Mouse (Mus musculus): Measurements from ENCODE around the gene Utp3. TPM values are rescaled to one million over a fixed set of nuclear protein-coding genes. Genes with fewer than 3 reads are reported as not detected.

The Utp3 gene
- total RNA-seq, 2 experiments from 2014 or later = 23.8 to 25.0 TPM

DNA sequence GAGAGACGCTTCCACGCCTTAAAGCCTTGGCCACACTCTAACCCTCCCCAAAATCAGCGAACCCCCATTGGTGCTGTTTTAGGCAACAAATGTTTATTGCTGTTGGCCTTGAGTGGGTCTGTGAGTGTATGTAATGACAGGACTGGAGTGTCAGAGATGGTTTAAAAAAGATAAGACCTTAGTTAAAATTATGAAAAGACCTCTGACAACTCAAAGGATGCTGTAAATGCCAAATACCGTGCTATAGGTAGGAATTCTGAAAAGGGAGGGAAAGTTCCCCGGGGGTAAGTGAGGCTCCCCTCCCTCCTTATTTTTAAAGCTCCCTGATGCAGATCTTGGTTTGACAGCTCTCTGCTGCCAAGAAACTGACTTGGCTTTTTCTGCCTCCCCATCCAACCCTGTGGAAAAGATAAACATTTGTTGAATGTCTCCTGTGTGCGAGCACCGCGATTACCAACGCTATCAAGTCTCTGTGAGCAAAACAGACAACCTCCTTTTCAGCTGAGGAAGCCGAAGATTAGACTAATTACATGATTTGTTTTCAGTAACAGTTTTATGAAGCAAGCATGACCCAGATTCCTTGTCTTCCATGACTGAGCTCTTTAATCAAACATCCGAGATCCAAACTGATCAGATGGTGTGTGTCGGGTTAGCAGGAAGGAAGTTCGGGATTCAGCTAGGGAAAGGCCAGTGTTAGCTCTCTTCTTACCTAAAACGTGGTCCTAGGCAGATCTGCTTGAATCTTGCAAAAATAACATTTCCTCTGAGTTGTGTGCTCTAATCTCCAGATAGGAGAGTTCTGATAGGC is 12.0 kb downstream of the Utp3 start:
- intact Hi-C loops (cut with DNase I) = loop anchor here (2.0 kb wide), 1 partner anchor 17 kb away; no protein-coding TSS in a partner anchor
- no peak for DNase-seq (ENCODE audit: low spot score in 2 of 2)

DNA sequence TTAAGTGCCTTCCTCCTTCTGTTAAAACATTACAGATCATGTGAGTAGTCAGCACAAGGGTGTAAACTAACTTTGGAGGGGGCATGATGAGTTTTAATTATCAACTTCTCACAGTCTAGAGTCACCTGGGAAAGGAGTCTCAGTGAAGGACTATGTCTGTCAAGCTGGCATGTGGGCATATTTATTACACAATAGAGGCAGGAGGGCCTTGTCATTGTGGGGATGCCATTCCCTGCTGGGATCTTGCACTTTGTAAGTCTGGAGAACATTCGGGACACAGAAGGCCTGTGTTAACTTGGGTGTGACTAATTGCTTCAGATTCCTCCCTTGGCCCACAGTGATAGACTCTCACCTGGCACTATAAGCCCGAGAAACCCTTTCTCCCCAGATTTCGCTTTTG is 15.3 kb downstream of the Utp3 start:
- intact Hi-C loops (cut with DNase I) = no loop called here
- no peak for DNase-seq (ENCODE audit: low spot score in 2 of 2)

GRCm38 (mm10) chr5:88574829-88575228 is 20.6 kb downstream of the Utp3 start:
- DNase-seq (ENCODE audit: low spot score in 2 of 2) = no peak
- intact Hi-C loops (cut with DNase I) = no loop called here

- no peak for DNase-seq (ENCODE audit: low spot score in 2 of 2)
- intact Hi-C loops (cut with DNase I) = no loop called here
These were observed 21.5 kb downstream of the Utp3 start for GRCm38 (mm10) chr5:88575506-88576338.

- no peak for DNase-seq (ENCODE audit: low spot score in 2 of 2)
- intact Hi-C loops (cut with DNase I) = no loop called here
These were observed 26.4 kb downstream of the Utp3 start for GRCm38 (mm10) chr5:88580681-88581080.

DNA sequence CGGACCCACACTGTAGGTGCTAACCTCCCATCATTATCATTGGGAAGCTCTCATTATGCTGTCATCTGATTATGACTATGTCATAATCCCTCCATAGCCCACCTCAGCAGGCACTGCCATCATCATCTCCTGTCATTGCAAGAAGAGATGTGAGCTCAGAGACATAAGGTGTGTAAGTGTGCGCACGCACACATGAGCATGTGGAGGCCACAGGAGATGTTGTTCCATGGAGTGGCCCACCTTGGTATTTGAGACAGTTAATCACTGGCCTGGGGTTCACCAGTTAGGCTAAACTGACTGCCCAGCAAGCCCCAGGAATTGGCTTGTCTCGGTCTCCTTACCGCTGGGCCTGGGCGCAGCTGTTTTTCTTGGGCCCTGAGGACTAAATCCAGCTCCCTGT is 27.1 kb downstream of the Utp3 start:
- intact Hi-C loops (cut with DNase I) = no loop called here
- no peak for DNase-seq (ENCODE audit: low spot score in 2 of 2)

DNA sequence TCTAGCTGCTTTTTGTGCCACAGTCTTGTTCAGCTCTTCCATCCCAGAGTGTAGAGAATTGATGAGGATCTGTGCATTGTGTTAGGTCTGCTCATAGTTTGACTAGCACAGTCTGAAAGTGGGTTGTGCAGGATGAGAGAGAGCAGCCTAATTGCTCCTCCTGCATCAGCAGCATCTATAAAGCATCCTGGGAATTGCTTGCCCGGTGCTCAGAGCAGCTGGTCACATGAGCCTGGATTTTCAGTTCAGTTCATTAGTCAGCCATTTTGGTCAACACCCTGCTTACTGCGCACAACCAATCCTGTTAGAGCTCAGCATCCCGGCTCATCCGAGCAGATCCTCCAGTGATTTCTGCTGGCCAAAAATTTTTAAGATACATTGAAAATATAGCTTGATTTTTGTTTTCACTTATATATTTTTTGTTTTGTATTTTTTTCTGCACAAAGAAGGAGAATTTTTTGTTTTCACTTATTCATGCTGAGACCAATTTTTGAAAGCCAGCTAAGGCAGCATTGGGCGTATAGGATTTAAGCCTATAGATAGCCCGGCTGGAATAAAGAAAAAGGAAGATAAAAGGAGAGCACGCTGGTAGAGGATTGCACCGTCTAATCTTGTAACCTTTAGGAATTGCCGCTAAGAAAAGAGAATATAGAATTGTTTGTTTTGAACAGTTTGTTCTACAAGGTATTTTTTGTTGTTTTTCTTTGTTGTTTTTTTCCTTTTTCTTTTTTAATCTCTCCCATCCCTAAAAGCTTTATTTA is 29.2 kb downstream of the Utp3 start:
- DNase-seq (ENCODE audit: low spot score in 2 of 2) = peak; percentile 90 to 98
- intact Hi-C loops (cut with DNase I) = loop anchor here (2.0 kb wide), 1 partner anchor 17 kb away; no protein-coding TSS in a partner anchor

DNA sequence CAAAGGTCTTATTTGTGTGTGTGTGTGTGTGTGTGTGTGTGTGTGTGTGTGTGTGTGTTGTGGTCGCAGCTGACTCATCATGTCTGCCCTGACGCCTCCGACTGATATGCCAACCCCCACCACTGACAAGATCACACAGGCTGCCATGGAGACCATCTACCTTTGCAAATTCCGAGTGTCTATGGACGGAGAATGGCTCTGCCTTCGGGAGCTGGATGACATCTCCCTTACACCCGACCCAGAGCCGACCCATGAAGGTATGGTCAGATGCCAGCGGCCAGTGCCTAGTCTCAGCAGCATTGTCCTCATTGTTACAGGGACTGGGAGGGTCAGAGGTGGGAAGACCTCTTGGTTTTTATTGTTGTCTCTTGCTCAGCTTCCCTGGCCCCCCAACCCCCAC is 29.8 kb downstream of the Utp3 start:
- peak; percentile 38 to 62 for DNase-seq (ENCODE audit: low spot score in 2 of 2)
- intact Hi-C loops (cut with DNase I) = no loop called here

- no peak for DNase-seq (ENCODE audit: low spot score in 2 of 2)
- intact Hi-C loops (cut with DNase I) = no loop called here
These were observed 32.3 kb downstream of the Utp3 start for GRCm38 (mm10) chr5:88586407-88587174.

- intact Hi-C loops (cut with DNase I) = no loop called here
These were observed 33.1 kb downstream of the Utp3 start for GRCm38 (mm10) chr5:88587211-88587934.

DNA sequence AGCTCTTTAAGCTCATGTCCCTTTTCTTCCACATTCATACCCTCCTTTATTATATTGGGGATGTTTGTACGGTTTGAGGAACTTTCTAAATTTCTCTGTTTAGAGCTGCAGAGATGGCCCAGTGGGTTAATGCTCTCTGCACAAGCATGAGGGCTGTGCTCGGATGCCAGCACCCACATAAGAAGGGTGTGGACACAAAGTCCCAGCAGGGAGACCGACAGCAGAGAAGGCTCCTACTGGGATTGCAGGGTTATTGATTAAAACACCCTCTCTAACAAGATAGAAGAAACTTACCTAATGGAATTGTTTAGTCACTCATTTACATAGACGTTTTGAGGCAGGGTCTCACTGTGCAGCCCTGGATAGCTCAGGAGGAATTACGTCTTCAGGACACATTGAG is 34.2 kb downstream of the Utp3 start:
- DNase-seq (ENCODE audit: low spot score in 2 of 2) = no peak
- intact Hi-C loops (cut with DNase I) = no loop called here

More at GRCm38 (mm10) chr5:88587211-88587934, 33.1 kb downstream of the Utp3 start:
- DNase-seq (ENCODE audit: low spot score in 2 of 2) = no peak

DNA sequence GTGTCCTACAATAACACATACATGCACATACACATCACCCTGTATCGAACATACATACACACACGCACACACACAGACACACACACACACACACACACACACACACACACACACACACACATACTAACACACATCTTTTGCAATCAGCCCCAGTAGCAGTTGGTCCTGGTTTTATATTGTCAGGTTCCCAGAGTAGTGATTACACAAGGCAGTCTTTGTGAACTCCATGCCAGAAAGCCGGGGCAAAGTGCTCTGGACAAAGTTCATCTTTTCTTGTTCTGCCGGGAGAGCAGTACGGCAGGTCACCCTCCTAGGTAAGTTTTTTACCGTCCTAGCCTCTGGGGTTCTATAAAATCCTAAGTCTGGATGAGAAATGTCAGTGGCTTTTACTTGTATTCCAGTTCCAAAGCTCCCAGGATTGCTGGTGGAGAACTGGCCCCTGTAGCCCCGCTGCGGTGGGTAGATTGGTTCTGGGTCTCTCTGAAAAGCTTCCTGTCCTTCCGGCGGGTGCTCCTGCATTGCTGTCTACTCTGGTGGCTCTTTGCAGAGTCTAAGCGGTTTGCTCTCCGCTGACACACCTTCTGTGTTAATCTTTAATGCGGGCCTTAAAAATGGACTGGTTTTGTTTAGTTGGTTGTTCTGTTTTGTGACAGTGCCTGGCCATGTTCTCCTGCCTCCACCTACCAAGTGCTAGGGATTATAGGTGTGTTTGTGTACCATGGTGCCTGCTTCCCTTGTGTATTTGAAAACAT is 39.3 kb downstream of the Utp3 start:
- no peak for DNase-seq (ENCODE audit: low spot score in 2 of 2)
- intact Hi-C loops (cut with DNase I) = no loop called here

DNA sequence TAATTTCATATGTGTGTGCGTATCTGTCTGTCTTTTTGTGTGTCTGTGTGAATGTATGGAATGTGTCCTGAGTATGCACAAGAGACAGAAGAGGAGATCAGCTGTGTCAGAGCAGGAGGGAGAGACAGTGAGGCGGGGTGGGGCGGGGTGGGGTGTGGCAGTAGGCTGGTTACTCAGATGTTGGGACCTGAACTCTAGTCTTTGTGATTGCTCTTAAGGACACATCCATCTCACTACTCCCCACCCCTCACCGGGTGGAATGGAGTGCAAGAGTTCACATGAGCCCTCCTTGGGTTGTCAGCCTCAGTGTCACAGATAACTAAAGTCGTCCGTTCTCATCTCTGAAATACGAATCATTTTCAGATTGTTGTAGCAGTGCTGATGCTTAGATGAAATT is 39.9 kb downstream of the Utp3 start:
- no peak for DNase-seq (ENCODE audit: low spot score in 2 of 2)
- intact Hi-C loops (cut with DNase I) = no loop called here

DNA sequence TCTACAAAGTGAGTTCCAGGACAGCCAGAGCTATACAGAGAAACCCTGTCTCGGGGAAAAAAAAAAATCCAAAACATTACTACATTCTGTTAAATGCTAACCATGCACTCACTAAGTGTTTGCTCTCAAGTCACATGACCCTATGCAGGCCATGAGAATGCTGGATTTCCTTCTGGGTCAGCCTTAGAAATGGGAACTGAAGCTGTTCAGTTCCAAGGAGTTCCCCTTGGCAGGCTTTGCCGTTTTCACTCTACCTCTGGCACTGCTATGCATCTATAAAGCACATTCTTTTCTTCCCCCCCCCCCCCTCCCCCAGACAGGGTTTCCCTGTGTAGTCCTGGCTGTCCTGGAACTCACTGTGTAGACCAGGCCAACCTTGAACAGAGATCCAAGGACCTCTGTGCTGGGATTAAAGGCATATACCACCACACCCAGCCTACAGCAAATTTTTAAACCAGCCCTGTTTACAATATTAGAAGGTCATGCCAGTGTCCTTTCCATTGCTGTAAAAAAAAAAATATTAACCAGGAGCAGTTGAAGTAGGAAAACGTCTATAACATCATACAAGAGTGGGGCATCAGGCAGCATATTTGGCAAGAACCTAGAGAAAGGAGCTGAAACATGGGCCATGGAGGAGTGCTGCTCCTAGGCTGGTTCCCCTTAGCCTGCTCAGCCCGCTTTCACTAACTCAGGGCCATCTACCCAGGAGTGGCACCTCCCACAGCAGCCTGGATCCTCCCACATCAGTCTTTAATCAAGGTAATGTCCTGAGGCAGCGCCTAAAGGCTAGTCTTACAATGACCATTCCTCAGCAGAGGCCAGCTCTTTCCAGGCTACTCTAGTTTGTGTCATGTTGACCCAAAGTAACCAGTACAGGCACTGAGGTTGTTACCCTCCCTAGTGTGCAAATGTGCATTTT is 41.5 kb downstream of the Utp3 start:
- intact Hi-C loops (cut with DNase I) = no loop called here
- DNase-seq (ENCODE audit: low spot score in 2 of 2) = no peak

DNA sequence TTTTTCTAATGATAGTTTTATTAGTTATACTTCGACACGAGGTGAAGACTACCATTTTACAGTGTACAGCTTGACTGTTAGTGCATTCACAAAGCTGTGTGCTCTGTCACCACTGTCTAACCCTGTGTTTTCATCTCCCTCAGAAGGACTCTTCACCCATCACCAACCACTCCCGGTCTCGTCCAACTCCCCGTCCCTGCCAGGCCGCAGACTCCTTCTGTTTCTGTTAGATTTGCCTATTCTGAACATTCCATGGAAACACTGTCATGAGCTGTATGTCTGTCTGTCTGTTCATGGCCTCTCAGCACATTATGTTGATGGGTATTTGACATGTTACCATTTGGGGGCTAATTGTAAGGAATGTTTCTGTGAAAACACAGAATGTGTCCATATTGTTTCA is 44.7 kb downstream of the Utp3 start:
- intact Hi-C loops (cut with DNase I) = no loop called here
- DNase-seq (ENCODE audit: low spot score in 2 of 2) = no peak

GRCm38 (mm10) chr5:88602030-88602429 is 47.8 kb downstream of the Utp3 start:
- no peak for DNase-seq (ENCODE audit: low spot score in 2 of 2)
- intact Hi-C loops (cut with DNase I) = no loop called here

DNA sequence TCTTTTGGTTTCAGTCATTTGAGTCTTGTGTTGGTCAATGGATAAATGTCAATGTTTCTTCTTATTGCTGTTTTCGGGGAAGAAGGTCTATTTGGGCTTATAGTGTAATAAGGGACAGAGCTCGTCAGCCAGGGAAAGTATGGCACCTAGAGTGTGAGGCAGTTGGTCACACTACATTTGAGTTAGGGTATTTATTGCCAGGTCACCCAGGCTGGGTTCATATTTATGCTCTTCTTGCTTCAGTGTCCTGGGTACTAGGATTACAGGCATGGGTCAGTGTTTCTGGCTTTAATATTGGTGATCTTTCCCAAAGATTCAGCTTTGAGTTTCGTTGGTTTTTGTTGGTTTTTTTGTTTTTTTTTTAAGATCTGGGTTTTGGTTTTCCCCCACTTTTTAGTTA is 48.5 kb downstream of the Utp3 start:
- DNase-seq (ENCODE audit: low spot score in 2 of 2) = no peak
- intact Hi-C loops (cut with DNase I) = no loop called here
